8 mouse cellular contexts compared by ENCODE assay signal in genomic region chr11:19925976-19926842, GRCm38 (mm10). TPM values are rescaled to one million over a fixed set of nuclear protein-coding genes. Genes with fewer than 3 reads are reported as not detected.
DNase-seq lines count a peak whose midpoint lies in the region; ATAC-seq and TF ChIP-seq lines count a peak whose summit lies in the region.

No protein-coding gene starts in this region.

- no peaks in the 10 kb centered on the region for H3K27me3 ChIP-seq in hindbrain, embryonic 13.5 days
- no peaks in the 10 kb centered on the region for H3K27me3 ChIP-seq in limb, embryonic 14.5 days (ENCODE audit: control insufficient read depth, insufficient read depth, low read length)
- H3K27me3 ChIP-seq in midbrain, embryonic 14.5 days (ENCODE audit: control insufficient read depth, insufficient read depth, low read length) = no peaks in the 10 kb centered on the region
- H3K27me3 ChIP-seq in splenic B cell, adult 2 months (ENCODE audit: control insufficient read depth, insufficient read depth, low read length, poor library complexity, severe bottlenecking) = no peaks in the 10 kb centered on the region

- H3K4me2 ChIP-seq in hindbrain, embryonic 13.5 days = peak overlapping the region; percentile 65
- H3K4me2 ChIP-seq in limb, embryonic 14.5 days (replicated peaks; ENCODE audit: low read depth, low read length, severe bottlenecking) = peak overlapping the region; percentile 60
- H3K4me2 ChIP-seq in midbrain, embryonic 14.5 days (ENCODE audit: low read length) = peak overlapping the region; percentile 68

- WGBS in hindbrain, embryonic 13.5 days = 3% methylated on average over 15 of the region's 15 CpGs
- 8% methylated on average over 15 of the region's 15 CpGs for WGBS in limb, embryonic 14.5 days
- WGBS in midbrain, embryonic 14.5 days = under 1% methylated on average over 15 of the region's 15 CpGs

- H3K9me3 ChIP-seq in hindbrain, embryonic 13.5 days = no peaks in the 10 kb centered on the region
- H3K9me3 ChIP-seq in limb, embryonic 14.5 days (ENCODE audit: control insufficient read depth, low read length) = no peaks in the 10 kb centered on the region
- no peaks in the 10 kb centered on the region for H3K9me3 ChIP-seq in midbrain, embryonic 14.5 days (ENCODE audit: control insufficient read depth, low read length)

- peak; percentile 4 for ATAC-seq in frontal cortex, adult (ENCODE audit: low TSS enrichment)
- ATAC-seq in hindbrain, embryonic 13.5 days (ENCODE audit: low FRiP score) = peak; percentile 65
- peak; percentile 12 for ATAC-seq in limb, embryonic 14.5 days (ENCODE audit: low FRiP score, low read depth)
- ATAC-seq in midbrain, embryonic 14.5 days (ENCODE audit: low FRiP score, low TSS enrichment) = peak; percentile 59

- H3K9ac ChIP-seq in hindbrain, embryonic 13.5 days = peak overlapping the region; percentile 94
- H3K9ac ChIP-seq in limb, embryonic 14.5 days (ENCODE audit: low read depth, low read length, severe bottlenecking) = peak overlapping the region; percentile 92
- peak overlapping the region; percentile 84 for H3K9ac ChIP-seq in midbrain, embryonic 14.5 days (replicated peaks; ENCODE audit: low read length)

- DNase-seq in urinary bladder, adult 2 months (ENCODE audit: low spot score) = peak; percentile 56
- no peak for DNase-seq in urinary bladder, postnatal 10 days (ENCODE audit: low spot score)
- peak; percentile 88 for DNase-seq in cerebellum, adult 9-11 months
- DNase-seq in limb, embryonic 14.5 days (ENCODE audit: low spot score) = peak; percentile 36
- DNase-seq in midbrain, embryonic 14.5 days = peak; percentile 84
- DNase-seq in splenic B cell, adult 2 months (ENCODE audit: low read depth, low spot score) = peak; percentile 83

- no peak for TF ChIP-seq POLR2A in limb, embryonic 14.5 days (IDR thresholded peaks at IDR 0.05; ENCODE audit: borderline replicate concordance, extremely low read depth, insufficient read depth, insufficient read length)

- peak overlapping the region; percentile 97 for H3K27ac ChIP-seq in hindbrain, embryonic 13.5 days
- H3K27ac ChIP-seq in limb, embryonic 14.5 days (replicated peaks; ENCODE audit: low read depth, low read length) = peak overlapping the region; percentile 94; the same call in 1 of the 2 replicates
- H3K27ac ChIP-seq in midbrain, embryonic 14.5 days (replicated peaks; ENCODE audit: low read depth, low read length) = peak overlapping the region; percentile 92

- no peaks in the 10 kb centered on the region for H3K36me3 ChIP-seq in hindbrain, embryonic 13.5 days
- H3K36me3 ChIP-seq in limb, embryonic 14.5 days (ENCODE audit: control insufficient read depth, insufficient read depth, low read length) = no peaks in the 10 kb centered on the region
- no peaks in the 10 kb centered on the region for H3K36me3 ChIP-seq in midbrain, embryonic 14.5 days (ENCODE audit: control insufficient read depth, insufficient read depth, low read length)
- no peaks in the 10 kb centered on the region for H3K36me3 ChIP-seq in splenic B cell, adult 2 months (ENCODE audit: control insufficient read depth, insufficient read depth, low read length, poor library complexity, severe bottlenecking)

- H3K4me1 ChIP-seq in hindbrain, embryonic 13.5 days (replicated peaks) = peaks cover 28% of the 10 kb centered on the region
- peaks cover 11% of the 10 kb centered on the region for H3K4me1 ChIP-seq in limb, embryonic 14.5 days (ENCODE audit: control insufficient read depth, insufficient read depth, low read length)
- peaks cover 10% of the 10 kb centered on the region for H3K4me1 ChIP-seq in midbrain, embryonic 14.5 days (ENCODE audit: control insufficient read depth, insufficient read depth, low read length)

- H3K4me3 ChIP-seq in hindbrain, embryonic 13.5 days = peak overlapping the region; percentile 93
- peak overlapping the region; percentile 87 for H3K4me3 ChIP-seq in limb, embryonic 14.5 days (replicated peaks; ENCODE audit: low read length)
- H3K4me3 ChIP-seq in midbrain, embryonic 14.5 days (replicated peaks; ENCODE audit: low read depth, low read length) = peak overlapping the region; percentile 62

RNA-seq across cellular contexts. Expression of gene Spred2, which starts 2.0 kb away (rescaled TPM):
- polyA plus RNA-seq in urinary bladder, adult 2 months (2012; rRNA removed) = 23.2 and 31.7 TPM in 2 replicates
- polyA plus RNA-seq in hindbrain, embryonic 13.5 days (2015; fragmentation: Nextera tagmentation; extraction: Ambion mirVana) = 6.0 and 6.1 TPM in 2 replicates
- polyA plus RNA-seq in limb, embryonic 14.5 days (2012; rRNA removed) = 25.4 and 28.4 TPM in 2 replicates
- polyA plus RNA-seq in limb, embryonic 14.5 days (2014; fragmentation: Nextera tagmentation; extraction: Ambion mirVana) = 8.5 TPM in 2 replicates
- polyA plus RNA-seq in midbrain, embryonic 14.5 days (2014; fragmentation: Nextera tagmentation; extraction: Ambion mirVana) = 5.5 and 6.2 TPM in 2 replicates

Comparison
In these comparisons a context has a peak if more than half of its experiments do, and no peak if none do; other contexts are left out.
1. ATAC-seq: peak in every context shown above with its lines; median percentile 65 in hindbrain, embryonic 13.5 days; 59 in midbrain, embryonic 14.5 days; 12 in limb, embryonic 14.5 days; 4 in frontal cortex, adult.